Mouse (Mus musculus): ENCODE data around the gene Carnmt1.

Carnmt1 gene

DNA sequence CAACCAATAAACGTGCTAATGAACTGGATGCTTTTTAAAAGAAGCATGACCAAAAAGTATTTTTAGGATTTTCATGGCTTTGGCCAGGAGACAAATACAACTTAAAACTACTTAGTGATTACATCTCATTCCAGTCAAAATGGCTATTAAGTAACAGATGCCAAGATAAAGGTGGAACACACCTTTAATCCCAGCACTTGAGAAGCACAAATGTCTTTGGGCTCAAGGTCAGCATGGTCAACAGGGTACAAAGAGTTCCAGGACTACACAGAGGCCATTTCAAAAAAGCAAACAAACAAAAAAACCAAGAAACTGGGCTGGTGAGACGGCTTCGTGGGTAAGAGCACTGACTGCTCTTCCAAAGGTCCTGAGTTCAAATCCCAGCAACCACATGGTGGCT lies 49.8 kb downstream of the Carnmt1 start:
- DNase-seq: no peak

GRCm38 (mm10) chr19:18725186-18725585 lies 54.6 kb downstream of the Carnmt1 start:
- no peak for DNase-seq

GRCm38 (mm10) chr19:18730255-18730654 lies 59.7 kb downstream of the Carnmt1 start:
- DNase-seq: no peak

DNA sequence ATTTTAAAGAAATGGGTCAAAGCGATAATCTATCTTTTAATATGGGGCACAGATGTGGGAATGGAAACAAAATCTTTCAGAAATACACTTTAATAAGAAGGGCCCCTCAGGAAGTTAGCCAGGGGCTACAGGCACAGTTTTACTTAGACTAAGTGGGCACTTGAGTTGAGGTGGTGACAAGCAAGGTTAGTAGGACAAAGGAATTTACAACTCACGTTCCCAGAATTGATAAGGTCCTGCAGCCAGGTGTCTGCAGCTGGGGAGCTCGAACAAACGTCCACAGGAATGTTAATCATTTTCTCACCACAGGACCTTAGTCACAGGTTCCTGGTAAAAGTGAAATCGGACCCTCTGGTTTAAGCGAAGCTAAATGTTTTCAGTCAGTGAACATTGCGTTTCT lies 60.5 kb downstream of the Carnmt1 start:
- DNase-seq: no peak

DNA sequence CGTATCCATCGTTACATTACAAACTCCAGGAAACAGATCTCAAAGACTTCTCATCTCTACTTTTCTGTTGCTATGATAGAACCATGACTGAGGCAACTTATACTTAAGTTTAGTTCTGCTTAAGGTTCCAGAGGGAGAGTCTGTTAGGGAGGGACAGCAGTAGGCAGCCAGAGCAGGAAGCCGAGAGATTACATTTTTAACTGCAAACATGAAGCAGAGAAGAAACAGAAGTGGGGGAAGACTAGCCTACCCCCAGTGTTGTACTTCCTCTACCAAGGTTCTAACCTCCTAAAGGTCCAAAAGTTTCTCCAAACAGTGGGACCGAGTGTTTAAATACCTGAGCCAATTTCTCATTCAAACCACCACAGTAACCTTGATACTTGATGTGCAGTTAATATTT lies 65.3 kb downstream of the Carnmt1 start:
- no peak for DNase-seq

- DNase-seq: no peak
These were observed 68.6 kb downstream of the Carnmt1 start for GRCm38 (mm10) chr19:18739146-18739545.

DNA sequence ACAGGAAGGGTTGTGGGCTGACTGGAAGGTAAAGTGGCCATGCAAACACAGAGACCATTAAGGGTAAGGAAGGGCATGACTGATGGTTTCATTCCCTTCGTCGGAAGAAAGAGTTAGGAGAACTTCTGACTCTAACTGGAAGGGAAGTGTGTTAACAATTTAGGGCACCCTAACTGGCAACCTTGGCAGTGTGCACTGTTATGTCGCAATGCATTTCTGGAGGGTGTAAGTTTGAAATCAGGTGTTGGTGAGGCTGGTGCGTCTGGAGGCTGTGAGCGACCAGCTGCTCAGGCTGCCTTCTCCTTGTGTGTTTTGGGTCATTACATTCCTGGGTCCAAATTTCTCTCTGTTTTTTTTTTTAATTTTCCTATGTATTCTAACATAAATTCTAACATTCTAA lies 73.4 kb downstream of the Carnmt1 start:
- no peak for DNase-seq

DNA sequence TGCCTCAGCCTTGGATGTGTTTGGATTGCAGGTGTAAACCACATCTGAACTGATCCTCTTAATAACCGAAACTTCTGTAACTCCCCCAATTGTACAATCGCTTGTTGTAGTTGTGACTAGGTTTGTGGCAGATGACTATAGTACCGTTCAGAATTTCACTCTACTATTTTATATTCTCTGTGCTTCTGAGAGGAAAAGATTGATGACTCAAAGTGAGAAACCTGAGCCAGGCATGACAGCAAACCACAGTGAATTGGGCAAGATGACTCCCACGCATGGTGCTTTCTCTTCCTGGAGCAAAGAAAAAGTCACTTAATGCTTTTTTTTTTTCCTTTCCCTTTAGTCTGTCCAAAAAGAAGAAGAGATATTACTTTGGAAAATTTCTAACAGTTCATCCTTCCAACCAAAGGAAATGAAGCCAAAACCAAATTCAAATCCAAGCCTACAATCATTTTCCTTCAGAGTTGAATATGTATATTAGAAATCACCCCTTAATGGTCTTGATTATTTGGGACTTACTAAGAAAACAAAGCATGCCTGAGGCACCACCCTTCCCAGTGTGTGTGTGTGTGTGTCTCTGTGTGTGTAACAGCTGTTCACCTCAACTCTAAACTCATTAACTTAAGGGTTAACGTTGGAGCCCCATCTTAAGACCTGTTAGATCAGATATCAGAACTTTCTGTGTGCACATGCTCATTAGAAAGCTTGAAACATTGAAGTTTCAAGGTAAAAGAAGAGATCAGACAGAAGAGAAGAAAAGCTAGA lies 76.2 kb downstream of the Carnmt1 start:
- no peak for DNase-seq

DNA sequence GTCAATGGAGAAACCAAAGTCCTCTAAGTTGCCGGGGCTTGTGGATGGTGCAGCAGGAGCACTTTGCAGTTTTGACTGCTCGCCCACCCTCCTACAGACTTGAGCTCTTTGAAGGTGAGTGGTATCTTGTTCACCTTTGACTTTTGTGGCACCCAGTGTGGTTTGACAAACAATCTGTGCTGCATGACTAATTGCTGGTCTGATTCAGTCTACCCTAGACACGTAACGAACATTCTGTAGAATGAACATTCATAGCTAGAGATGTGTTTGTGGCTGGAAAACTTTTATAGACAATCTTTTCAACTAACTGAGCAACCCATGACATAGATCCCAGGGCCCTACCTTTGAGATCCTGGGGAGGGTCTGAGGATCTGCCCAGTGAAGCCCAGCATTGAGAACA lies 76.8 kb downstream of the Carnmt1 start:
- DNase-seq: no peak

DNA sequence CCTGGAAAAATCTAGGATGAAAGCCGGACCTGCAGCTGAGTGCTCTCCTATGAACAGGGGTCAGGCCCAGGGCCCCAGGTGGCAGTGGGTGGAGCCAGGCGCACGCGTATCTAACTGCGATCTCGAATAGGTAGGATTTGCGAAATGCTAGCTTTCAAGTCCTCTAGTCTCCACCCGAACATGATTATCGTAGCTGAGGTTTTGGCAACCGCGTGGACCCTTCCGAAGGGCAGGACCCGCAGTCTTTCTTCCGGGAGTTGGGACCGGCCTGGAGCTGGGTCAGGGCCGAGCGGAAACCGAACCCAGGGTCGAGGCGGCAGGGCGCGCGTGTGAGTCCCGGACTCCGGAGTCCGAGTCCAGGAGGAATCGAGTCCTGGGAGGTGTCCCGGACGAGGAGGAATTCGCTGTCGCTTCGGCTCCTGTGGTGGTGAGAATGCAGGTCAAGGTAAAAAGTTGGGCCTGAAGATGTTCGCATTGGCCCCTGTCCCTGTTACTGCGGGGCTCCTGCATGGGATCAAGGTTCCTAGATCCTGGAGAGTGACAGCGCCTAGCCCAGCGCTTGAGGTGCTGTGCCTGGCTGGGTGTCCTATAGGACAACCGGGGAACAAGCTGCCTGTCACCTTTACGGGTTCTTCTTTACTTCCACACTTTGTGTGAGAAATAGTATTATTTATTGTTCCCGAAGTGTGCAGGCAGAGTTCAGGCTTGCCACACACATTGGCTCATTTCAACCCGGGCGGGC lies 79.2 kb downstream of the Carnmt1 start, which contains the start of gene Trpm6:
Trpm6 (plus strand) TSS at position 386 of the 742 bp plus-strand sequence.
- no peak for DNase-seq

Data from cerebellum, adult 9-11 months (tissue).